Mouse (Mus musculus): Measurements from ENCODE around the gene Cdk14.

DNA sequence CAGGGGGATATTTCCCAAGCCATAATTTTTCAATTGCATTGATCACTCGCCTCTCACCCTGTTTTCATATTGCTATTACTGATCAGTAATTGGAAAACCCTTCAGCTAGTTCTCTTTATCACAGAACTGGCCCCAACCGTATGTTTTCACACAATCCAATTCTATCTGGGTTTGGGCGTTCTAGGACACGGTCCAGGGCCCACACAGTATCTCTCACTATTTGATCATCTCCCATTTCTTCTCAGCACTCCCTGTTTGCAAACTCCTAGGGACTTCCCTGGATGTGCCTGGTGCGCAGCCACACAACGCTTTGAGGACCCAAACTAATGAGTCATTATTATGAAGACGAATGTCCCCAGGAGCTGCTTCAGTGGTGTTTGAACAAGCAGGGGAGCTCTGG, 502.4 kb downstream of the Cdk14 start:
- TF ChIP-seq POLR2A (IDR thresholded peaks at IDR 0.05; ENCODE audit: low read depth, low read length) (no peak), CTCF (IDR thresholded peaks at IDR 0.05; ENCODE audit: extremely low read depth, insufficient read depth, insufficient read length, insufficient replicate concordance) (no peak)

All from spleen, adult 2 months (tissue).